Mouse (Mus musculus): Measurements from ENCODE around the gene Ltbp1. TPM values are rescaled to one million over a fixed set of nuclear protein-coding genes. Genes with fewer than 3 reads are reported as not detected.
A peak's percentile ranks its signal among the peaks of the same experiment; 100 is the strongest.

The Ltbp1 gene
- total RNA-seq (2021): 10 to 100 TPM; 13.9 to 15.2 TPM
- long read RNA-seq, experiment 1, full-length matches to known transcripts: 1 of 5 reads
- long read RNA-seq, experiment 1, partial matches to known transcripts: 0 of 5 reads
- long read RNA-seq, experiment 1, other reads (novel, unspliced or antisense): 4 of 5 reads
- long read RNA-seq, experiment 2, partial matches to known transcripts: 3 of 4 reads
- long read RNA-seq, experiment 2, other reads (novel, unspliced or antisense): 1 of 4 reads

DNA sequence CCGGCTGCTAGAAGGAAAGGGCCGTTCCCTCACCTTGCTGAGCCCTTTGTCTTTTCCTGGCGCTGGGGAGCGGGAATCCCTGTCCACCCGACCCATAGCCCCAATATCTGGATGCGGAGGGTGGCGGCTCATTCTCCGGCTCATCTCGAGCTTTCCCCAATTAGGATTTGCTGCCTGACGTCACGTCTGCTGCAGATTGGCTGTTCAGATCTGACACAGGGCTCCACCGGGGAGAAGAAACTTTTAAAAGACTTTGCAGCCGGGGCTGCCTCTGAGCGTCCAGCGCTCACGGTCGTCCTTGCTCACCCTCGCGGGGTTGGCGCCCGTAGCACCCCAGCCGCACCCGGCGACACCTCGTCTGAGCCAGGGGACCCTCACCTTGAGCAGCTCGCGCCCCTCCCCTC is at the start of gene Ltbp1:
Gene Ltbp1, plus strand, starts transcription at position 288 of the 404 bp plus-strand sequence.
- DNase-seq (ENCODE audit: low spot score in 2 of 2): peak; percentile 43 to 44

DNA sequence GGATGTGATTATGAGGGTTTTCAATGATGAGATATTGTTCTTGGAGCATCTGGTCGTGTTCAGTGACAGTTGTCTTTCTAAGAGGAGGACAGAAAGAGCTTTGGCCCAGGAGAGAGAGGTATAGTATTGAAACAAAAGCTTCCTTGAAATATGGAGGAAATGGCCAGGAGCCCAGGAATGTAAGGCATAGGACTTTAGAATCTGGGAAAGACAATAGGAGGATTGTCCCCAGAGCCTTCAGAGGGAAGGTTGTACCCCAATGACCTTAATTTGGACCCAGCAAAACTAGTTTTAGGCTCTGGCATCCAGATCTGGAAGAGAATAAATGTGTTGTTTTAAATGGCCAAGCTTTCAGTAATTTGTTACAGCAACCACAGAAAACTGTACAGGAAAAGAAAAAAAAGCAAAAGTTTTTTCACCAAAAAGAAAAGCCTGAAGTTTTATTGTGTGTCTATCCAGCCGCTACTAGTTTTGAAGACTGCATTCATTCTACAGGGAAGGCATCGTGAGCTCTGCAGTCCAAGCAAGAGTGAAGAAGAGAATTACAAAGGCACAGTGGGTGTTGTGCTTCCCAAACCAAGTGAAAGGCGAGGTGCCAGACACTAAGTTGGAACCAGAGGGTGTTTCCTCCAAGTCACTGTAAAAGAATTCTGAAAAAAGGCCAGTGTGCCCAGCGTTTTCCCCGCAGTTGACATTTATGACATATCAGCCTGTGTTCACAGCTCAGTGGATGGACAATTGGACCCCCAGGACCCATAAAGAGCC is 45.7 kb upstream of the Ltbp1 start:
- DNase-seq (ENCODE audit: low spot score in 2 of 2): no peak

DNA sequence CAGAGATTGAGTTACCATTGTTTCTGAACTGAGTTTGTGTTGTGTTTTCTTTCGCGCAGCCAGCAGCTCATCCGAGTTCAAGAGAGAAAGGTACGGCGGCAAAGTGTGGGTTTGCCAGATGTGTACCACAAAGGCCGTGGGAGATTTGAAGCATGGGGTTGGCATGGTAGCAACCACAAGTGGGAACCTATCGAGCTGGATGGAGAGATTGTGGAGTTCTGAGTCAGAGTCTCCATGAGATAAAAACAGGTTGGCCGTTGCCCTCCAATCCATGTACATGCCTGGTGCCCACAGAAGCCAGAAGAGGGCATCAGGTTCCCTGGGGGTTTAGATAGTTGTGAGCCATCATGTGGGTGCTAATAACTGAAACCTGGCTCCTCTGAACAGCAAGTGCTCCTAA is 42.1 kb upstream of the Ltbp1 start:
- DNase-seq (ENCODE audit: low spot score in 2 of 2): no peak

DNA sequence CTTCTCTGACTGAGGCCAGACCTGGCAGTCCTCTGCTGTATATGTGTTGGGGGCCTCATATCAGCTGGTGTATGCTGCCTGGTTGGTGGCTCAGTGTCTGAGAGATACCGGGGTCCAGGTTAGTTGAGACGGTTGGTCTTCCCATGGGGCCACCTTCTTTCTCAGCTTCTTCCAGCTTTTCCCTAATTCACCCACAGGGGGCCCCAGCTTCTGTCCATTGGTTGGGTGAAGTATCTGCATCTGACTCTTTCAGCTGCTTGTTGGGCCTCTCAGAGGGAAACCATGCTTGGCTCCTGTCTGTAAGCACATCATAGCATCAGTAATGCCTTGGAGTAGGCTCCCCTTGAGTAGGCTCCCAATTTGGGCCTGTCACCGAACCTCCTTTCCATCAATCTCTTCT is 41.5 kb upstream of the Ltbp1 start:
- DNase-seq (ENCODE audit: low spot score in 2 of 2): no peak

DNA sequence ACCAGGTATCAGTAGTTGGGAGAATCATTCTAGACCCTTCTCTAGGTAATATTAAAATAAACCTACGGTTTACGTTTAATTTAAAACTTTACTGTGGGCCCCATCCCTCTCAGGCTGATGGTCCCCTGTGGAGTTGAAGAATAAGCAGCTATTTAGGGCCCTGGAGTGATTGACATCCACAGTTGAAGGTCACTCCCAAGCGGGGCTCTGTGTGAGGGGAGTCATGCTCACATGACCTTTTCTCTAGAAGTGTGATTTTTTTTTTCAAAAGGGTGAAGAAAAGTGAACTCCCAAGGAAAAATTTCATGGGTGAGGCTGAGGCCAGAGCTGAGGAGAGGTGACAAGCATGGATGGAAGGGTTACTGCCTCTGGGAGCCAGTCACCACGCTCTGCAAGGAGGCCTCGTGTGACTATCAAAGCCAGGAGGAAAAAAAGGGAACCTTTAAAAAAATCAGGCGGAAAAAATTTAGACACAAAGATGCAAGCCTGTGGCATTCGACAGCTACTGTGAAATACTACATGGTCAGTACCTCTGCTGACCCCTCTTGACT is 38.0 kb upstream of the Ltbp1 start:
- DNase-seq (ENCODE audit: low spot score in 2 of 2): no peak

DNA sequence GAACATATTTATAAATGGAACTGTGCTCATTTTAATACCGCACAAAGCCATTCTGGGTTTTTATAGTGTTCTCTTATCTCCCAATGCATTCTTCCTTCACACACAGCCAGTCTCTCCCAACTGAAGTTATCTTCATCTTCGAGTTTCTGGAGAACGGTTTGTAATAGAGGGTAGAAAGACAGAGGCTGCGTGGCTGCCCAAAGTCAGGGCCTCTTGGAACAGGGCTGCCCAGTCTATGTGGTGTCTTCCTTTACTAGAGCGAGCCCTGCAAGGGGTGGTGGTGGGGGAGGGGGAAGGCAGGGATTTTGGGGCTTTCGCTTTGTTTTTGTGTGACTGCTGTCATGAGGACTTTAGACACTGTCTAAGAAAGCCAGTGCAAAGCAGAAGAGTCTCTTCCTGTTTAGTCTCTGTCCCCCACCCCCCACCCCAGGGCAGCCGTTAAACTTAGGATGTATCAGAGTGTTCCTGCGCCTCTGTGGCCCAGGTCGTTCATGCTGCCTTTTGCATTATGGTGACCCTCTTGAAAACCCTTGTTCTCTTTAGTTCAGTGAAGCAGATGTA is 37.1 kb upstream of the Ltbp1 start:
- DNase-seq (ENCODE audit: low spot score in 2 of 2): no peak

DNA sequence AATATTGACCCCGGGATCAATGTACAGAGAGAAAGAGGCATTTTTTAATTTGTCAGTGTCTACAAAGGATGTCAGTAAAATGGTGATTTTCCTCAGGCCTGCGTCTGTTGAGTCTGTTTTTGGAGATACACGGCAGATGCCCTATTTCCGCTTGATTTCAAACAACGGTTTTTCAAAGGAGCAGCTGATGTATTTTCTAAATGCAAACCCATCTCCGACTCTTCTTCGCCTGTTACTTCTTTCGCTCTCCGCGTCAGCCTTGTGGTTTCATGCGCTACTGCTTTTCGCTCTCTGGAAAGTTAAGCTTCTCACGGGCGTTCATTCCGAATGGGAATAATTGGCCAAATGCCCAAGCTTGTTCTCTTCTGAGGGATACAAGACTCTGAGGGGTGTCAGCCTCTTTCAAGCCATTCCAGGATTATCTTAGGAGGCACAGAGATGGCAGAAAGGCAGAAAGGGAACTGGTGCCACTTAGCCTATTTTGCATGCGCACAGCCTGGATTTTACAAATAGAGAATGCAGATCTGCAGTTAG is 36.6 kb upstream of the Ltbp1 start:
- DNase-seq (ENCODE audit: low spot score in 2 of 2): no peak

DNA sequence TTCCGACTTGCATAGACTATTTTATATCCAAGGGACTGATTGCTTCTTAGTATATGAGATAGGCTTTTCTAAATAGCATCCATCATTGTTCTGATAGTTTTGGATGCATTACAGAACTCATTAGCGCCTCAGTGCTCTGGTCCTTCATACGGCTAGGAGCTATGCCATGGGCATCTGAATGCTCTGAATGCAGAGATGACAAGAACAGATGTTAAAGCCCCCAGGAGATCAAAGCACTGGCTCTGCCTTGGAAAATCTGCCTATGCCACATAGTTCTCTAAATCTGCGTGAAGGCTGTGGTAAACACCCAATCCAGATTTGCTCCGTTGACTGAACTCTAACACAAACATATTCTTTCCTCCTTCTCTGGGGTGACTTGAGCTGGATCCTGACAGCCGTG is 30.2 kb upstream of the Ltbp1 start:
- DNase-seq (ENCODE audit: low spot score in 2 of 2): no peak

DNA sequence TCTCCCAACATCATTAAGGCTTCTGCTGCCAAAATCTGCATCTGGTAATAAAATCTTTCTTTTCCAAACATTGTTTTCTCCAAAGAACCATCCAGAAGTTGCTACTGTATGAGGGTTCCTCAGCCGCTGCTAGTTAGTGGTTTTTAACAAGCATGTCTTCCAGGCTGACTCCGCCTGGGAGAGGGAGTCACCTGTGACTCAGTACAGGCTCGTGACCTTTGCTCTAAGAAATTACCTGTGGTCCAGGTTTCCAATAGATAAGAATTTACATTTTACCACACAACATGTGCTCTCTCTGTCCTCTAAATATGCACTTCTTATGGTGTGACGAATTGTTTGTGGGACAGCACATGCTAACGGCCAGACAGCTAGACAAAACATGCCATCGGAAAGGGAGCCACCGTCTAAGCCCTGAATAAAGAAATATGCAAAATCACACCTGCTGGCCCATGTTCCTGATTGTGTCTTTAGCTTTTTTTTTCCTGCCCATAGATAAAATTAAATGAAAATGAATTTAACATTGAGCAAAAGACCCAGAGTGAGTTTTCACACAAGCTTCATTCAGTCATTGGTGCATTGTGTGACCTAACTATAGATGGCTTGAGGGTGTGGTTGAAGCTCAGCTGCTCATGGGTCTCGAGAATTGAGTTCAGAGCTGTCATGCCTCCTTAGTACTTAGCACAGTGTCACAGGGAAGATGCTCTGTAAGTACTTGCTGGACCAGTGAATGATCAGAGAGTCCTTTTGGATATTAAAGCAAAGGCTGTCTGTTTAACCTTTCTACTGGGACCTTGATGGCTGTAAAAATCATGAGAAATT is 29.0 kb upstream of the Ltbp1 start:
- no peak for DNase-seq (ENCODE audit: low spot score in 2 of 2)

DNA sequence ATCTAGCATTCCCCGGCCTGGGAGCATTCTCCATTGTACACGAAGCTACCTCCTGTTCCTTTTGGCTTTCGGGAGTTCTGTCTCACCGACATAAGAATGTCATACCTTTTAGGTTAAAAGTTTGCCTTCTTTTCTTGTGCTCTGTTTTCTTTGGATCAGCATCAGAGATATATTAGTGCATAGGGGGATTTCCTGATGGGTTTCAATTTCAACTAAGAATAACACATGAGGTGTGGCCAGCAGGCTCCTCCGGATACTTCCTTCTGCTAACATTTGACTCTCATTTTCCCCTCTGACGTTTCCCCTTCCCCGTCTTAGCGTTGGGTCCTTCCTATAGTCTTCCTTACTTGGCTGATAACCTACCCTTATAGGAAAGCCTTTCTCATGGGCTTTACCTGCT is 25.6 kb upstream of the Ltbp1 start:
- no peak for DNase-seq (ENCODE audit: low spot score in 2 of 2)

DNA sequence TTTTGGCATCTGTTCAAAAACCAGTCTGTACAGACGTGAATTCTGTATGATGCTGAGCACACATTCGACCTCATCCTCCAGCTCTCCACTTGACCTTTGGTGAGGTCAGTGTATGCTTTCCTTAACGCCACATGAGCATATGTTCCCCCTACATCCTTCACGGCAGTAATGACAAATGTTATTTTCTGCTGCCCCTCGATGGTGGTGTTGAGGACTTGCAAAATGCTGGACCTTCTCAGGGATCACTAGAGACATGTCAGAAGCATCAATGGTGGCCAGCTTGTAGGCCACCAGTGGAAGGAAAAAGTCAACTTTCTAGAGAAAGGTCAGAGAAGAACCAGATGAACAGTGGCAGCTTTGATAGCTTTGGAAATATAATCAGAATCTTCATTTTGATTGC is 23.7 kb upstream of the Ltbp1 start:
- DNase-seq (ENCODE audit: low spot score in 2 of 2): no peak

DNA sequence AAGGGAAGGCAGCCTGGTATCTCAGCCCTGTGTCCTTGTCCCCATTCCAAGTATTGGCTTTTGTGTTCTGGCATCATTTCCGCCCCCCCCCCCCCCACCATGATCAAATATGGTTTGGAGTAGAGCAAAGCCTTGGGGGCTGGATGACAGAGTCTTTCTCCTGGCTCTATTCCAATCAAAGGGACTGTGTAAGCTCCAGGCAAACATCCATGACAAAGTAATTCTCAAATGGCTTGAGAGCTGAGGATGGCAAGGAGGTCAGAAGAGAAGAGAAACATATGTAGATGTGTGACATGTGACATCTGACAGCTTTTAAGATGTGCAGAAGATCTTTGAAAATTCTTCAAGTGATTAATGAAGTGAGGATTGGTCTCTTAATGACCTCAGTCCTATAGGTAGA is 22.5 kb upstream of the Ltbp1 start:
- DNase-seq (ENCODE audit: low spot score in 2 of 2): no peak

DNA sequence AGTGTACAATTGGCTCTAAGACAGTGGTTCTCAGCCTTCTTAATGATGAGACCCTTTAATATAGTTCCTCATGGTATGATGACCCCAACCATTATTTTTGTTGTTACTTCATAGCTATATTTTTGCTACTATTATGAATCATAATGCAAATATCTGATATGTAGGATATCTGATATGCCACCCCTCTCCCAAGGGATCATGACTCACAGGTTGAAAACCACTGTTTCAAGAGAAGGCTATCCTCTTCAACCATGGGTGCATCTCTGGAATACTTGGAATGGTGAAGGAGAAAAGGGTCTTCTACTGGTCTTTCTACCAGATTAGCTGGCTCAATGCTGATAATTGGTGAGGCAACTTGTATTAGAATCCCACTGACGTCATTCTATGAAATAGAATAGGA is 21.3 kb upstream of the Ltbp1 start:
- DNase-seq (ENCODE audit: low spot score in 2 of 2): no peak

DNA sequence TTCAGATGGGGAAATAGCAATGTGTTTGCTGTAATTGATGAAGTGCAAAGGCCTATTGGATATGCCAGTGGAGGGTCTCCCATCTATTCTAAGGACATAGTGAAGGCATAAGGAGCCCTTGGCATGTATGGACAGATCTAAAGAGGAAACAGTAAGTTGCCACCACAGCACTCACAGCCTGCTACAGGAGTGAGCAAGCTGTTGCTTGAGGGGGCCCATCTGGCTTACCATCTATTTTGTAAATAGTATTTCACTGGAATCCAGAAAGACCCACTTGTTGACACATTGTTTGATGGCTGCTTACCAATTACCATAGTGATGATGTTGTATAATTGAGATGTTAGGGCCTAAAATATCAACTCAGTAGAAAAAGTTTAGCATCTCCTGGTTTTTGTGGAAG is 20.7 kb upstream of the Ltbp1 start:
- DNase-seq (ENCODE audit: low spot score in 2 of 2): no peak

DNA sequence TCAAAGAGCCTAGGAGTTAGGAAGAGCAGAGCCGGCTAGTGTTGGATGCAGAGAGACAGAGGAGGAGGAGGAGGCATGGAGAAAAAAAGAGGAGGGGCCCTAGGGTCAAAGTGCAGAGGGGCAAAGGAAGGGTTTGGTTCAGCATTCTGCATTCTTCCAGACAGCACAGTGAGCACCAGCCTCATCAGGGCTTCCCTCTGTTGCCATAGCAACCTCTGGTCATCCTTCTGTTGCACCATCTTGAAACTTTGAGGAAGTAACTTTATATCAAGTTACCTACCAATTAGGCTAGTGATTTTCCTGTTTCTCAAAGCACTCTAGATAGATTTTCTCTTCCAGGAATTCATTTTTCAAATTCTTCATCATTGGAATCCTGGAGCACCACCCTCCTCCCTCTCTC is 18.3 kb upstream of the Ltbp1 start:
- no peak for DNase-seq (ENCODE audit: low spot score in 2 of 2)

DNA sequence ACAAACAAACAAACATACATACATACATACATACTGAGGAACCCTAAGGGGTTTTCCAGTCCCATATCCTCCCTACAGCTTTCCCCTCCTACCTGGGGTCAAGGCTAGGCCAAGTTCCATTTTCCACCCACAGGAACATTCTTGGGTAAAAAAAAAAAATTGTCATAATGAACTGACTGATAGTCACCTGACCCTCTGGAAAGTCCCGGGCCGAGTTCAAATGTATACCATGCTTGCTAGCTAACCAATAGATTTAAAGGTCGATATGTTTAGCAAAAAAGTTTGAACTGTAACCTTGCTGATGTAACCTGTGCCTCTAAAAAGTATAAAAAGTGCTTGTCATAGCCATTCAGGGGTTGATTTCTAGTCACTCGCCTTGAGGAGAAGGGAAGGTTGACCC is 15.7 kb upstream of the Ltbp1 start:
- DNase-seq (ENCODE audit: low spot score in 2 of 2): no peak

DNA sequence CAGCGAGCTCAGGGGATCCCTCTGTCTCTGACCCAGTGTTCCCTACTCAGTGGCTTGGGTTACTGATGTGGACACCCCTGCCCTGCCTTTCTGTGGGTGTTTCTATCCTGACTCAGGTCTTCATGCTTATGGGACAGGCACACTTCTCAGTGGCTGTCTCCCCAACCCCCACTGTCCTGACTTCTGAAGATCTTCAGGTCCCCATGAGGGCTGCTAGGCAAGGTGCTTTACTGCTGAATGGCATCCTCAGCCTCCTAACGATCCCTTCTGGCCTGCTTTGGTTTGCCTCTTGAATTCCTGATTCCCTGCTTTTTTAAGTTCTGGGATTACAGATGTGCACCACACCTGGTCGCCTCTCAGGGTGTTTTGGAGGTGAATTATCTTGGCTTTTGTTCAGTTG is 14.8 kb upstream of the Ltbp1 start:
- no peak for DNase-seq (ENCODE audit: low spot score in 2 of 2)

DNA sequence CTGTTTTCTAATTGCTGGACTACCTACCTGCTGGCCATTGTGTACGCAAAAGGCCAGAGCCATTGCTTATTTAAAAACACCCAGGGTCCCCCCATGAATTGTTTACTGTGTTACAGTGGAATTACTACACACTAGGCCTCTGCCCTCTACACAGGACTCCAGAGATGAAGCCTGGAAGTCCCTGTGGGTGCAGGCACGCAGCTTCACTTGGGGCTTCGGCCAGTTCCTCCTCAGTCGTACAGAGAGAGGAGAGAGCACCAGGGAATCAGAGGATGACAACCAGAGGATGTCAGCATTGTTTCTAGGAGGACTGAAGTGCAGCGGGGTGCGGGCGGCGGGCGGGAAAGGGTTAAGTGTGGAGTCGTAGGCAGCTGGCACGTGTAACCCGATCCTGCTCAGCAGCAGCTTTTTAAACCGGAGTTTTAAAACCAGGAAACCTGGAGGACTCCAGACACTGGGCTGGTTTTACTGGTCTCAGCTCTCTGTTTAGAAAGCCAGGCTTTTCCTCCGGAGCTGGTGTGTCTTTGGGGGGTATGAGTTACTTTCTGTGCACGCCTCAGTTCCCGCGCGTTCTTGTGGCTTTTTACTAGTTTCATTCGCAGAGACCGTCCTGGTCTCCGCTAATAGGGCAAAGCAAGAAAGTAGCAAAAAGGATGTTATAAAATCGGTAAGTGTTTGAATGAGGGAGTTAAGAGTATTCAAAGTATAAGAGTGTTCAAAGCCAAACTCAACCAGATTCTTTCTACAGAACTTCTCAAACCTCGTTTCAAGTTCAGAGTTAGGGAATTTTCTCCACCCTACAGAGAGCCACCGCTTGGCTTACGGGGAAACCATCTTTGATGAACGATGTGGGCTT is 11.4 kb upstream of the Ltbp1 start:
- DNase-seq (ENCODE audit: low spot score in 2 of 2): no peak

DNA sequence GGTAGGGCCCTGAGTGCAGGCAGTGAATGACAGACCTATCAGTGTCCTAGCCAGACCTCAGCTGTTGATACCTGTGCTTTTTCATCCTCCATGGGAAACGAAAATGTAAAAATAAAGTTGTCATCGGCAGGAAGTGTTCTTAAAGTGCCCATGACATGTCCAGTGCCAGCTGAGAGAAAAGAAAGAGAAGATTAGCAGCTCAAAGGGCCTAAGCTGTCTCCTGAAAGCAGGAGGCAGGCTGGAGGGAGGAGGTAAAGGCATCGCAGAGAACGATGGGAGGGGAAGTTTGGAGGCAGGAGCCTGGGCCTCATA is 10.8 kb upstream of the Ltbp1 start:
- no peak for DNase-seq (ENCODE audit: low spot score in 2 of 2)

DNA sequence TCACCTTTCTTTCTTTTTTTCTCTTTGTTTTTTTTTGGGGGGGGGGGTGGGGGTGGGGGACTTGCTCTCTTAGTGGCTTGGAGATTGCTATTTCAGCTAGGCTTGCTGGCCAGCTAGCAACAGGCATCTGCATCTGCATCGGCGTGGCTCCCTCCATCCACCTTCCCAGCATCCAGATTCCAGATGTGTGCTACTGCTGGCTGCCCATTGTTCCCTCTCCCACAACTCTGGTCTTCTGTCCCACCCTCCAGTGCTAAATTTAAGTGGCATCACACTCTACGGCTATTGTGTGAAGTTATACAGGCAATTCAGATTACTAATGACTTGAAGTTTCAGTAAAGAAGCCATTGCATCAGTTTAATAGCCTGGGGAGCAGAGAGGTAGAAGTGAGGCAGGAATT is 10.1 kb upstream of the Ltbp1 start:
- no peak for DNase-seq (ENCODE audit: low spot score in 2 of 2)

DNA sequence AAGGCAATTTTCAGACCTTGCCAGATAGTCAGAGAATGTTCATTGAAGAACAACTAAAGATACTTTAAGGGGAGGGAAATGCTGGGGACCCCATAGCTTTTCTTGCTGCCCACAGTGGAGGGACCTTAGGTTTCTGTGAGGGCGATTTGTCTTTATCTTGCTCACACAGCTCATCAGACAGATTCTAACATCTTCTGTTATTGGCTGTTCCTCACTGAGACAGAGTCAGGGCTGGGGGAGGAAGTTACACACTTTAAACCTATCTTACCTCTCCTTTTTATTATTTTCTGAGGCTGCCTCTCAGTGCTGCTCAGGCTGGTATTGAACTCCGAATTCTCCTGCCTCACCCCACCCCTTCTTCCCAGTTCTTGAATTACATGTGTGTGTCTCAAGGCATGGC is 5.3 kb upstream of the Ltbp1 start:
- no peak for DNase-seq (ENCODE audit: low spot score in 2 of 2)

Measured in adrenal gland, adult 18-20 months (tissue).